Mouse (Mus musculus): ENCODE measurements around the gene Bri3. TPM values are rescaled to one million over a fixed set of nuclear protein-coding genes. Genes with fewer than 3 reads are reported as not detected.

Gene Bri3
- total and polyA plus RNA-seq, 2 experiments from 2014 or later, result 19.4 to 124 TPM

GRCm38 (mm10) chr5:144223899-144224816 lies 20.1 kb upstream of the Bri3 start:
- no peaks in the 10 kb centered on the region for H3K9me3 ChIP-seq (ENCODE audit: low read length)
- peaks cover 10% of the 10 kb centered on the region; the same call in 1 of the 2 replicates for H3K4me1 ChIP-seq (ENCODE audit: insufficient read depth, low read length)
- WGBS, result 25% methylated on average over 18 of the region's 18 CpGs
- TF ChIP-seq CTCF (IDR thresholded peaks at IDR 0.05), result peak; percentile 25; the same call in 1 of the 2 replicates
- DNase-seq (ENCODE audit: low spot score) (no peak), ATAC-seq (ENCODE audit: low FRiP score) (no peak)
- peak overlapping the region; percentile 93 for H3K4me2 ChIP-seq (ENCODE audit: low read depth, low read length, poor library complexity, severe bottlenecking)
- H3K27ac ChIP-seq (ENCODE audit: low read depth, low read length), result peak overlapping the region; percentile 76
- H3K36me3 ChIP-seq (ENCODE audit: insufficient read depth, low read length), result no peaks in the 10 kb centered on the region
- H3K9ac ChIP-seq (replicated peaks; ENCODE audit: low read length, poor library complexity, severe bottlenecking), result peak overlapping the region; percentile 81
- H3K4me3 ChIP-seq (ENCODE audit: low read depth, low read length), result peak overlapping the region; percentile 76
- H3K27me3 ChIP-seq (ENCODE audit: insufficient read depth, low read length), result no peaks in the 10 kb centered on the region

- H3K4me1 ChIP-seq (ENCODE audit: insufficient read depth, low read length), result peaks cover 10% of the 10 kb centered on the region; the same call in 1 of the 2 replicates
- DNase-seq (ENCODE audit: low spot score), result no peak
- H3K27me3 ChIP-seq (ENCODE audit: insufficient read depth, low read length), result no peaks in the 10 kb centered on the region
- no peak overlapping the region for H3K9ac ChIP-seq (replicated peaks; ENCODE audit: low read length, poor library complexity, severe bottlenecking)
- H3K4me2 ChIP-seq (ENCODE audit: low read depth, low read length, poor library complexity, severe bottlenecking), result no peak overlapping the region
- no peaks in the 10 kb centered on the region for H3K36me3 ChIP-seq (ENCODE audit: insufficient read depth, low read length)
- no peak overlapping the region for H3K4me3 ChIP-seq (ENCODE audit: low read depth, low read length)
- no peak overlapping the region for H3K27ac ChIP-seq (ENCODE audit: low read depth, low read length)
- no peak for ATAC-seq (ENCODE audit: low FRiP score)
- no peaks in the 10 kb centered on the region for H3K9me3 ChIP-seq (ENCODE audit: low read length)
- TF ChIP-seq CTCF (IDR thresholded peaks at IDR 0.05), result no peak
- WGBS, result 37% methylated on average over 11 of the region's 11 CpGs
Measured at GRCm38 (mm10) chr5:144226220-144226619, 18.0 kb upstream of the Bri3 start.

- WGBS, result 91% methylated on average over 7 of the region's 7 CpGs
- no peak for TF ChIP-seq CTCF (IDR thresholded peaks at IDR 0.05)
- no peak overlapping the region for H3K4me2 ChIP-seq (ENCODE audit: low read depth, low read length, poor library complexity, severe bottlenecking)
- no peak overlapping the region for H3K4me3 ChIP-seq (ENCODE audit: low read depth, low read length)
- no peak for ATAC-seq (ENCODE audit: low FRiP score)
- H3K27me3 ChIP-seq (ENCODE audit: insufficient read depth, low read length), result no peaks in the 10 kb centered on the region
- H3K9me3 ChIP-seq (ENCODE audit: low read length), result no peaks in the 10 kb centered on the region
- no peak overlapping the region for H3K27ac ChIP-seq (ENCODE audit: low read depth, low read length)
- H3K36me3 ChIP-seq (ENCODE audit: insufficient read depth, low read length), result no peaks in the 10 kb centered on the region
- no peak for DNase-seq (ENCODE audit: low spot score)
- H3K9ac ChIP-seq (replicated peaks; ENCODE audit: low read length, poor library complexity, severe bottlenecking), result no peak overlapping the region
- H3K4me1 ChIP-seq (ENCODE audit: insufficient read depth, low read length), result no peaks in the 10 kb centered on the region
Measured at GRCm38 (mm10) chr5:144230216-144230615, 14.0 kb upstream of the Bri3 start.

GRCm38 (mm10) chr5:144231410-144231809 lies 12.8 kb upstream of the Bri3 start:
- TF ChIP-seq CTCF (IDR thresholded peaks at IDR 0.05), result peak; percentile 52; the same call in 1 of the 2 replicates
- ATAC-seq (ENCODE audit: low FRiP score), result no peak
- H3K27ac ChIP-seq (ENCODE audit: low read depth, low read length), result no peak overlapping the region
- no peak overlapping the region for H3K9ac ChIP-seq (replicated peaks; ENCODE audit: low read length, poor library complexity, severe bottlenecking)
- no peaks in the 10 kb centered on the region for H3K27me3 ChIP-seq (ENCODE audit: insufficient read depth, low read length)
- DNase-seq (ENCODE audit: low spot score), result no peak
- H3K36me3 ChIP-seq (ENCODE audit: insufficient read depth, low read length), result no peaks in the 10 kb centered on the region
- no peak overlapping the region for H3K4me3 ChIP-seq (ENCODE audit: low read depth, low read length)
- no peak overlapping the region for H3K4me2 ChIP-seq (ENCODE audit: low read depth, low read length, poor library complexity, severe bottlenecking)
- H3K9me3 ChIP-seq (ENCODE audit: low read length), result no peaks in the 10 kb centered on the region
- no peaks in the 10 kb centered on the region for H3K4me1 ChIP-seq (ENCODE audit: insufficient read depth, low read length)
- 78% methylated on average over 1 of the region's 1 CpGs for WGBS

GRCm38 (mm10) chr5:144232531-144232930 lies 11.7 kb upstream of the Bri3 start:
- no peak for DNase-seq (ENCODE audit: low spot score)
- no peak for TF ChIP-seq CTCF (IDR thresholded peaks at IDR 0.05)
- WGBS, result 86% methylated on average over 5 of the region's 5 CpGs

GRCm38 (mm10) chr5:144234222-144234621 lies 10.0 kb upstream of the Bri3 start:
- no peaks in the 10 kb centered on the region for H3K27me3 ChIP-seq (ENCODE audit: insufficient read depth, low read length)
- H3K4me2 ChIP-seq (ENCODE audit: low read depth, low read length, poor library complexity, severe bottlenecking), result no peak overlapping the region
- ATAC-seq (ENCODE audit: low FRiP score), result no peak
- no peaks in the 10 kb centered on the region for H3K36me3 ChIP-seq (ENCODE audit: insufficient read depth, low read length)
- no peak overlapping the region for H3K4me3 ChIP-seq (ENCODE audit: low read depth, low read length)
- no peak for TF ChIP-seq CTCF (IDR thresholded peaks at IDR 0.05)
- no peak overlapping the region for H3K27ac ChIP-seq (ENCODE audit: low read depth, low read length)
- no peaks in the 10 kb centered on the region for H3K4me1 ChIP-seq (ENCODE audit: insufficient read depth, low read length)
- DNase-seq (ENCODE audit: low spot score), result no peak
- 85% methylated on average over 6 of the region's 6 CpGs for WGBS
- H3K9ac ChIP-seq (replicated peaks; ENCODE audit: low read length, poor library complexity, severe bottlenecking), result no peak overlapping the region
- no peaks in the 10 kb centered on the region for H3K9me3 ChIP-seq (ENCODE audit: low read length)

More at GRCm38 (mm10) chr5:144232531-144232930, 11.7 kb upstream of the Bri3 start:
- H3K9me3 ChIP-seq (ENCODE audit: low read length), result no peaks in the 10 kb centered on the region
- no peaks in the 10 kb centered on the region for H3K27me3 ChIP-seq (ENCODE audit: insufficient read depth, low read length)
- ATAC-seq (ENCODE audit: low FRiP score), result no peak
- H3K36me3 ChIP-seq (ENCODE audit: insufficient read depth, low read length), result no peaks in the 10 kb centered on the region
- no peak overlapping the region for H3K4me2 ChIP-seq (ENCODE audit: low read depth, low read length, poor library complexity, severe bottlenecking)
- H3K4me1 ChIP-seq (ENCODE audit: insufficient read depth, low read length), result no peaks in the 10 kb centered on the region
- no peak overlapping the region for H3K4me3 ChIP-seq (ENCODE audit: low read depth, low read length)
- H3K9ac ChIP-seq (replicated peaks; ENCODE audit: low read length, poor library complexity, severe bottlenecking), result no peak overlapping the region
- H3K27ac ChIP-seq (ENCODE audit: low read depth, low read length), result no peak overlapping the region

Measured in midbrain, postnatal 0 days (tissue).